Mouse (Mus musculus) testis, postnatal 10 days (tissue): ENCODE results near the gene Kcng4.

Source experiments
- DNase-seq: peaks from one replicate; pipeline ENCODE4 v3.0.0; 2021; ENCODE audit warnings: low spot score

Gene Kcng4

GRCm38 (mm10) chr8:119641058-119641457 lies 5.6 kb upstream of the Kcng4 start:
- no peak for DNase-seq

DNA sequence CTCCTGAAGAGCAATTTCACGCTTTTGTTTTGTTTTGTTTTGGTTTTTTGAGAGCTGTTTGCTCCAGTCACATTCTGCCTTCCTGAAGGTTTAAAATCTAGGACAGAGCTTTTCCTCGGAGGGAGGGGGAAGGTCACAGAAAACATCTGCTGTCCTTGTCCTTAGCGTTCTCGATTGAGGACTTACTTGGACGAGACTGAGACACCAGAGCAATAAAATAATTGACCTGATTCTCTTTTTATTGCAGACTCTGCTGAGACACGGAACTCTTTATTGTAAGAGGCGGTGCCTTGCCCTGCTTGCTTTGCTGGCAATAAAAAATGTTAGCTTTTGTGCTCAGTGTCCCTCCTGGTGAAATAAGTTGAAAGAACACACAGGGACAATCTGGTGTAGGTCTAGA lies 4.3 kb upstream of the Kcng4 start:
- DNase-seq, result no peak

DNA sequence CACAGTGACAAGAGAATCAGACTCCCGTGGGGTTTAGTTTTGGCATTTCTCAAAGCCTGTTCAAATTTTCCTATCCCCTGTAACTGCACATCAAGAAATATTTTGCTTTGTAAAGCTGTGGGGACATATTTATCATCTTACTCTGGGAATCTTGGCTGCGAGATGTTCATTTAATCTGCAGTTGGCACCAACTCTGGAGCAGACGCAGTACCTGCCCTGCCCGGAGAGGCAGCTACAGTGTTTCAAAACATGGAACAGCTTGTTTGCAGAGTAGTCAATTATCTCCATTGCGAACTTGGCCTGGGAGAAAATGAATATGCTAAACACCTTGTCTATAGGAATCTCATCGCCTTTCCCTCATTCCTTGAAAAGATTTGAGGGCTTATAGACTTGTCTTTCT lies 2.8 kb upstream of the Kcng4 start:
- no peak for DNase-seq

- no peak for DNase-seq
Measured at GRCm38 (mm10) chr8:119637381-119637780, 1.9 kb upstream of the Kcng4 start.

GRCm38 (mm10) chr8:119636766-119637165 lies 1.3 kb upstream of the Kcng4 start:
- DNase-seq, result no peak

DNA sequence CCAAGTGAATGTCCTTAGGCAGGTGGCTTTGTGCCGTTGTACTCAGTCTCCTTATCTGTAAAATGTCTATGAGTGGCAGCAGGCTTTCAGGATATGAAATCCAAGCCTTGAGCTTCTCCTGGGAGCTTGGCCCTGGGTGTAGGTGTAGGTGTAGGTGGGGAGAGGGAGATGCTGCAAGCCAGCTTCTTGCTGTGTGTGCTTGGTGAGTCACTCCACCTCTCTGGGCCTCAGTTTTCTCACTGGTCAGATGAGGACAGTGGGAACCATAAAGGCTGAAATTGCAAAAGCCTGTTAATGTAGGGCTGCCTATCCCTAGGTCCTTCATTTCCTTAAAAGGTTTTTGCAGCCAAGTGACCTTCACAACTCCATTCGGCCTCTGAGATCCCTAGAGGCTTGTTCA lies 478 bp upstream of the Kcng4 start:
- DNase-seq, result no peak

DNA sequence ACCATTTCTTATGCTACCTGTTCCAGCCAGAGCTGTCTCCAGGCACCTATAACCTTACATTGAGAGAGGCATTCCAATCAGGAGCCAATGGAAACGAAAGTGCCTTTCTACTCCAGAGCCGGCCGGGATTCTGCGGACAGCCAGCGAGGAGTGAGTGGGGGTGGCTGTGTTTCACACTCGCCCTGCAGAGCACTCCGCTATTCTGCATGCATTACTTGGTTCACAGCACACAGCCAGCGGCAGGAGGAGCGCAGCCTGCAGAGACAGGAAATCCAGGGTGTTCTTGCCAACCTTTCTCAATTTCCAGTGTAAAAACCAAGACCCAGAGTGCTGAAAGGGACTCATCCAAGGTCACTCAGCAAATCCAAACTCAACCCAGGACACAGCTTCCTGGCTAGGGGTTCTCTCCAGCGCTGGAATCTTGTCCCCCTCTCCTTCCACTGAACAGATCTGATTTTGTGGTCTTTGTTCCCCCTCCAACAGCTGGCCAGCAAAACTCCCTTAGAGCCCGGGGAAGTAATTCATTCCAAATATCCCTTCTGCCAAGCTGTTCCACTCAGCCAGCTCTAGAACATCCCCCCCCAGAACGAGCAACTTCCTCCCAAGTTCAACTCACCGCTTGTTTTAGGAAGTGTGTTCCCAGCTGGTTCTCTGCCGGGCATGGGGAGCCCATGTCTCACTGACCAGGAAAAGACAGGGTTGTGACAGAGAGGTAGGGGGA lies 704 bp downstream of the Kcng4 start:
- DNase-seq, result no peak

DNA sequence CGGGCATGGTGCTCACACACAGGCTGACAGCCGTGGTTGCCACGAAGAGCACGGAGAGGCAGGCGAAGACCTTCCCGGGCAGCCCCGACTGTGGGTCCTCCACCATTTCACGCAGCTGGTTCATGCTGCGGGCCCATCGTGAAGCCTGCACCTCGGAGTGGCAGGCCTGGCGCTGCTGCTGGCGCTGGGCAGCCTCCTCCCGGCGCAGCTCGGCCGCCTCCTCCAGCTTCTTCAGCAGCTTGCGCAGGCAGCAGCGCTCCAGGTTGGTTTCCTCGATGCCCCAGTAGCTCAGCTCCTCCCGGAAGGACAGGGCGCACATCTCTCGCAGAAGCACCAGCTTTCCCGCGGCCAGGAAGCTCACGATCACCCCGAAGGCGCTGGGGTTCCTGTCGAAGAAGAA lies 2.6 kb downstream of the Kcng4 start:
- no peak for DNase-seq

- DNase-seq, result no peak
Measured at GRCm38 (mm10) chr8:119632246-119632645, 3.2 kb downstream of the Kcng4 start.

GRCm38 (mm10) chr8:119630841-119631240 lies 4.6 kb downstream of the Kcng4 start:
- no peak for DNase-seq

DNA sequence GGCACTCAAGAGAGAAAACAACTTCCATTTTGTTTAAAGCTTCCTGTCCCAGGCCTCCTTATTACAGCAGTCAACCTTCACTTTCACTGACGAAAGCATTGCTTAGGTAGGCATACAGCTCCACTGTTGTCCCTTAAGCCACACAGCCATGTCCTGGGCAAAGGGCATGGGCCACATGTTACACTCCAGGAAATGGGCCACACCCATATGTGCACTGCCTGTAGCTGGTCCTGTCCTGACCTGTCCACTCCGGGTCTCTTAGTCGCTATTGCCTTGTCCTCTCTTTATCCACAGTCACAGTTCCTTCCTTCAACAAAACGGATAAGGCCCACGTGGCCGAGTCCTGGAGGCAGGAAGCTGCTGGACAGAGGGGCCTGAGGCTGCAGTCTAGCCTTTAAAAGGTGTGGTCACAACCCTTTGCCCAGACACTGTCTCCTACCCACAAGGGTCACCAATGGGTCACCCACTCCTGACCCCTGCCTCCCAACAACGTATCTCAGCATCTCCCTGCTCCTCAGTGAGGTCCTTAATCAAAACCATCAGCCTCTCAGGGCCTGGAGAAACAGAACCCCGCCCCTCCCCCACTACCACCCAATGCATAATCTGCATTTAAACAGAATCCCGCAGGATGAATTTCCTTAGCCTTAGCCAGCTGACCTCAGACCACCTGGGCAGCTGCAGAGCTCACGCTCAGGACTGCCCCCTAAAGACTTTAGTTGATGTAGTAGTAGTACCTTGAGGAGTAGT lies 7.7 kb downstream of the Kcng4 start:
- no peak for DNase-seq

GRCm38 (mm10) chr8:119627199-119627598 lies 8.3 kb downstream of the Kcng4 start:
- DNase-seq, result no peak

- DNase-seq, result no peak
Measured at GRCm38 (mm10) chr8:119625788-119626187, 9.7 kb downstream of the Kcng4 start.

DNA sequence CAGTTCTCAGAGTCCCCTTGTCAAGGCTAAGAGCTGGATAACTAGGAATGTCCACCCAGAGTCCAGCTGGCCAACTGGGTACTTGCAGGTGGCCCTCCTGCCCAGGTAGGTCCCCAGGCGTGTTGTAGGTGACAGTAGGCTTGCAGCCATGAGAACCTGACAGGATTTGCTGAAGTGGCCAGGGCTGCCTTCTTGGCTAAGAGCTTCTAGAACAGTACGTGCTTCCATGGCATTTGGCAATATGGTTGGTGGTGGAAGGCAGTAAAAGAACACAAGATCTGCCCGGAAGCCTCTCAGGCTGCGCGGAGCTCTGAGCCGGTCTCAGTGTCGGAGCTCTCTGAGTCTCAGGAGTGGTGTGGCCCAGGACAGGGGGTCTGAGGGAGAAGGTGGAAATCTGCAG lies 10.6 kb downstream of the Kcng4 start:
- no peak for DNase-seq

- DNase-seq, result no peak
Measured at GRCm38 (mm10) chr8:119623744-119624143, 11.7 kb downstream of the Kcng4 start.

DNA sequence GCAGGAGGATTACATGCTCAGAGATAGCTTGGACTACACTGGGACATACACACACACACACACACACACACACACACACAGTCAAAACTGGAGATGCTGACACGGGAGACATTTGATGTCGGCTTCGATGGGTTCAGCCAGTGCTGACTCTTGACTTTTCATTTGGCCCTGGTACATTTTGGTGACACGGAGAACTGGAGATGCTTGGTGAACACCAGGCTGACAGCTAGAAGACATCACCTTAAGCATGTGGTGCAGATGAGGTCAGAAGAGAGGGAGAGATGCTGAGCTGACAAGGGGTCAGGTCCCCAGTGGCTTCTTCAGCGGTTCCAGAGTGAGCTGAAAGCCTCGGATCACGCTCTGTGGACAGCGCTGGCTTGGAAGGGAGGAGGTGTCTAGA lies 12.4 kb downstream of the Kcng4 start:
- no peak for DNase-seq

- no peak for DNase-seq
Measured at GRCm38 (mm10) chr8:119622555-119622954, 12.9 kb downstream of the Kcng4 start.

DNA sequence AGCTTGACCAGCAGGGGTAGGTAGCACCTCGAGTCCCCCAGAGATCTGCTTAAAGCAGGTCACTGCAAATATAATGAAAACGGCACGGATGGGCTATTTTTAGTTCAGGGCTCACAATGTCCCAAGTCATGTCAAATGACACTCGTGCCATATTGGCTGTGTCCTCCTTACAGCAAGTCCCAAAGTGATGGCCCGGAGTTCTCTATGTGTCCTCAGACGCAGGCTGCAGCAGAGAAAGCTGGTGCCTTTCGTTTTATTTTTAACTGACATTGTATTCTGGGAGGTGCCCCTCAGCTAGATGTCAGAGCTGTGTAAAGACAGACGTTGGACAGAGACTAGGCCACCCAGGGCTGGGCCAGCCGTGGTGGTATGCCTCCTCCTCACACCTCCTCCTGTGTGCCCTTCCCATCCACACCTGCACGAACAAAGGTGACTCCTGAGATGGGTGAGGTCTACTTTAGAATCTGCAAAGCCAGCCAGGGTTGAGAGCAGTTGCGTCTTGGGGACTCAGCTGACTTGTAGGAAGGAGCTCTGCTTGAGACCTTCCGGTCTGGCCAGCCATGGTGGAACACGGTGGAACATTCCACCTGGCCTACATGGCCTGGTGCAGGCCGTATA lies 14.5 kb downstream of the Kcng4 start:
- DNase-seq, result no peak

GRCm38 (mm10) chr8:119620116-119620840 lies 15.2 kb downstream of the Kcng4 start:
- no peak for DNase-seq

- no peak for DNase-seq
Measured at GRCm38 (mm10) chr8:119618887-119619286, 16.6 kb downstream of the Kcng4 start.

DNA sequence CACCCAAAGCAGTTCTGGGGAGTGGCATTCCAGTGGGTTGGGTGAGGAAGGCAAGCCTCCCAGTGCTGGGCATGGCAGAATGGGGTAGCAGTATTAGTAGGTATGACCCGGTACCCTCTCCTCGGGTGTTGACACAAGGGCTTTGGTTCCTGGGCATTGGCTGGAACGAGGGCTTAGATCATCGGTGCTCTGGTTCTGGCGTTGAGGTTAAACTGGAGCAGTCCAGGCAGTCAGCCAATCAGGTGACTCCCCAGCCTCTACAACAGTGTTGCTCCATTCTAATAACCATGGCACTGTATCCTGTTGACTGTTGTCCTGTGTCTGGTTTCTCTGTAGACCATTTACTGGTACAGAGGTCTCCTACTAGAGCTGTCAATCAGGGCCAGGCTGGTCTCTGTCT lies 17.9 kb downstream of the Kcng4 start:
- DNase-seq, result no peak

GRCm38 (mm10) chr8:119616811-119617210 lies 18.7 kb downstream of the Kcng4 start:
- DNase-seq, result no peak

DNA sequence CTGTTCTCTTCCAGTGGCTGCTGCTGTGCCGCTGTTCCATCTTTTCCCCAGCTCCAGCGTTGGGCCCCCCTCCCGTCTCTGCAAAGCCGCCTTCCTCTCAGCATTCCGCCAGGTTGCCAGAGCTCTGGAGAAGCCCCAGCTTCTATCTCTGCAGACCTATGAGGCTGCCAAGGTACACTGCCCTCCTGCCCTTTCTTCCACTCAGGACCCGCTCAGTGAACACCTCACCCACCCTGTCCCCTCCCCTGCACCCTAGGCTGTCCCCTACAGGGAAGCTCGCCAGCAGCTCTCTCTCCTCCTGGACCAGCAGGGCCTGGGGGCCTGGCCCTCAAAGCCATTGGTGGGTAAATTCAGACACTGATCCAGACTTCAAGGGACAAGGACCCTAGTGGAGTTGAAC lies 19.1 kb downstream of the Kcng4 start:
- no peak for DNase-seq
